Comparison of ENCODE assay signal across 8 mouse cellular contexts in genomic region chr7:80078792-80079301, GRCm38 (mm10). TPM values are rescaled to one million over a fixed set of nuclear protein-coding genes. Genes with fewer than 3 reads are reported as not detected.
DNase-seq lines count a peak whose midpoint lies in the region; ATAC-seq and TF ChIP-seq lines count a peak whose summit lies in the region.

No protein-coding gene starts in this region.

- 0 out of 2 replicates have a peak, but pooled peaks have one; percentile 13 for ATAC-seq in hindbrain, embryonic 16.5 days
- ATAC-seq in megakaryocyte, adult 5-6 weeks (ENCODE audit: poor library complexity, severe bottlenecking) = peak; percentile 67

- no peak for TF ChIP-seq POLR2A in thymus, adult 2 months (IDR thresholded peaks at IDR 0.05; ENCODE audit: control insufficient read depth, extremely low read depth, insufficient read depth, low read length, poor library complexity)

- H3K27me3 ChIP-seq in hindbrain, embryonic 16.5 days (replicated peaks; ENCODE audit: control insufficient read depth, insufficient read depth, low read length) = no peaks in the 10 kb centered on the region
- H3K27me3 ChIP-seq in thymus, adult 2 months (ENCODE audit: control insufficient read depth, insufficient read depth, low read length) = no peaks in the 10 kb centered on the region

- no peak overlapping the region for H3K4me3 ChIP-seq in hindbrain, embryonic 16.5 days (ENCODE audit: low read length)
- no peak overlapping the region for H3K4me3 ChIP-seq in thymus, adult 2 months (ENCODE audit: control insufficient read depth, insufficient read depth, low read length)

- peaks cover 16% of the 10 kb centered on the region for H3K4me1 ChIP-seq in hindbrain, embryonic 16.5 days (ENCODE audit: control insufficient read depth, insufficient read depth, low read depth, low read length)
- H3K4me1 ChIP-seq in thymus, adult 2 months (replicated peaks; ENCODE audit: control insufficient read depth, insufficient read depth, low read length) = peaks cover 36% of the 10 kb centered on the region

- 0 out of 2 replicates have a peak overlapping the region, but pooled peaks have one; percentile 16 for H3K9ac ChIP-seq in hindbrain, embryonic 16.5 days (ENCODE audit: low read depth, low read length)

- TF ChIP-seq CTCF in thymus, adult 2 months (IDR thresholded peaks at IDR 0.05; ENCODE audit: borderline replicate concordance, control insufficient read depth, extremely low read depth, insufficient read depth, low read length, poor library complexity) = no peak

- H3K4me2 ChIP-seq in hindbrain, embryonic 16.5 days (ENCODE audit: low read length) = no peak overlapping the region

- WGBS in hindbrain, embryonic 16.5 days = 44% methylated on average over 14 of the region's 14 CpGs
- 14% methylated on average over 14 of the region's 14 CpGs for whole genome bisulfite sequencing in thymus, adult 2 months

- peak; percentile 56 to 69 for DNase-seq in adrenal gland, adult 18-20 months (ENCODE audit: low spot score in 2 of 2)
- DNase-seq in cerebellum, postnatal 14 days = peak; percentile 95 to 98
- DNase-seq in gastrocnemius, postnatal 10 days = peak; percentile 80
- DNase-seq in left cerebral cortex, postnatal 25 days (ENCODE audit: low spot score in 2 of 2) = peak; percentile 55 to 79
- DNase-seq in right cerebral cortex, adult 18-20 months = peak; percentile 54
- no peak for DNase-seq in thymus, adult 2 months

- intact Hi-C loops in left cerebral cortex, postnatal 25 days (cut with DNase I) = loop anchor here (2.0 kb wide), 1 partner anchor 54 kb away; the partner anchor contains the start of gene Zfp710

- peaks cover 9% of the 10 kb centered on the region; the same call in 1 of the 2 replicates for H3K36me3 ChIP-seq in hindbrain, embryonic 16.5 days (ENCODE audit: control insufficient read depth, insufficient read depth, low read length)
- H3K36me3 ChIP-seq in thymus, adult 2 months (ENCODE audit: control insufficient read depth, insufficient read depth, low read length) = peaks cover 13% of the 10 kb centered on the region

- no peaks in the 10 kb centered on the region for H3K9me3 ChIP-seq in hindbrain, embryonic 16.5 days (ENCODE audit: control insufficient read depth, low read length)

- peak overlapping the region; percentile 46 for H3K27ac ChIP-seq in hindbrain, embryonic 16.5 days (ENCODE audit: low read depth, low read length)
- no peak overlapping the region for H3K27ac ChIP-seq in thymus, adult 2 months (ENCODE audit: control insufficient read depth, insufficient read depth, low read length)

RNA-seq across cellular contexts. Expression of gene Idh2, which starts 36.3 kb away (rescaled TPM):
- 100 to 1,000 TPM; 116 to 190 TPM for total RNA-seq in adrenal gland, adult 18-20 months (2021)
- total RNA-seq in gastrocnemius, postnatal 10 days (2021) = 100 to 1,000 TPM; 244 to 271 TPM
- 215 and 225 TPM in 2 replicates for polyA plus RNA-seq in hindbrain, embryonic 16.5 days (2015; fragmentation: Nextera tagmentation; extraction: Ambion mirVana)
- total RNA-seq in left cerebral cortex, postnatal 25 days (2021) = 10 to 100 TPM; 50.8 to 59.1 TPM
- 74.9 and 77.7 TPM in 2 replicates for total RNA-seq in megakaryocyte, adult 5-6 weeks (2015)
- total RNA-seq in megakaryocyte, adult 5-6 weeks (2017) = 85.5 and 90.4 TPM in 2 replicates
- polyA plus RNA-seq in thymus, adult 2 months (2012; rRNA removed) = 168 and 225 TPM in 2 replicates

RNA-seq across cellular contexts. Expression of gene Zfp710, which starts 54.2 kb away (rescaled TPM):
- total RNA-seq in adrenal gland, adult 18-20 months (2021) = 10 to 100 TPM; 13.8 to 14.3 TPM
- total RNA-seq in gastrocnemius, postnatal 10 days (2021) = 10 to 100 TPM; 14.2 to 16.7 TPM
- 13.6 and 14.9 TPM in 2 replicates for polyA plus RNA-seq in hindbrain, embryonic 16.5 days (2015; fragmentation: Nextera tagmentation; extraction: Ambion mirVana)
- 10 to 100 TPM; 19.6 to 21.2 TPM for total RNA-seq in left cerebral cortex, postnatal 25 days (2021)
- 59.1 and 66.2 TPM in 2 replicates for total RNA-seq in megakaryocyte, adult 5-6 weeks (2015)
- 73.8 and 90.1 TPM in 2 replicates for total RNA-seq in megakaryocyte, adult 5-6 weeks (2017)
- polyA plus RNA-seq in thymus, adult 2 months (2012; rRNA removed) = 62.1 and 63.1 TPM in 2 replicates
